Mouse (Mus musculus) CH12.LX (cell line): ENCODE data around the gene Bbs1. TPM values are rescaled to one million over a fixed set of nuclear protein-coding genes. Genes with fewer than 3 reads are reported as not detected.

Source experiments
- DNase-seq: peaks from one replicate; pipeline ENCODE4 v3.0.0-alpha.2; 2013; ENCODE audit errors: extremely low read depth
- H3K27ac ChIP-seq: 2 replicates; pipeline ENCODE4 v1.5.1; 2012; ENCODE audit warnings: low read depth, mild to moderate bottlenecking, control low read depth, moderate library complexity; ENCODE audit not compliant: insufficient read depth
- H3K27me3 ChIP-seq: replicated peaks from 2 replicates; pipeline ENCODE3; 2012; ENCODE audit warnings: inconsistent platforms
- H3K36me3 ChIP-seq, 2 experiments: replicated peaks in 1 of 2; 2 replicates each; pipeline versions ENCODE3 to v1.6.1; 2012; ENCODE audit warnings: inconsistent platforms in 1 of 2, low read length in 1 of 2, mild to moderate bottlenecking in 1 of 2, mixed read lengths in 1 of 2, moderate library complexity in 1 of 2; ENCODE audit not compliant: control insufficient read depth in 1 of 2, insufficient read depth in 1 of 2
- H3K4me1 ChIP-seq, 2 experiments: 2 replicates each; pipeline ENCODE4 v1.6.1; 2012; ENCODE audit warnings: inconsistent platforms in 1 of 2, moderate library complexity in 1 of 2; ENCODE audit not compliant: insufficient read depth in 2 of 2, control insufficient read depth in 1 of 2
- H3K4me2 ChIP-seq: 2 replicates; pipeline ENCODE4 v1.6.1; 2012; ENCODE audit warnings: low read depth, mild to moderate bottlenecking, control low read depth; ENCODE audit not compliant: poor library complexity, insufficient read depth, severe bottlenecking
- H3K4me3 ChIP-seq, 3 experiments: fragments of 150-350 bp in 1 of 3; sonication (generic) in 1 of 3; replicated peaks in 1 of 3; 2 replicates each; pipeline versions ENCODE3 to v1.5.1; 2011 to 2012; ENCODE audit warnings: low read depth in 2 of 3, low read length in 2 of 3, mild to moderate bottlenecking in 2 of 3, moderate library complexity in 2 of 3, control low read depth in 1 of 3, improper control_type of control experiment in 1 of 3, inconsistent platforms in 1 of 3, mixed read lengths in 1 of 3; ENCODE audit not compliant: poor library complexity in 1 of 3
- H3K79me2 ChIP-seq: replicated peaks from 2 replicates; pipeline ENCODE4 v1.6.1; 2012; ENCODE audit warnings: mild to moderate bottlenecking, moderate library complexity; ENCODE audit not compliant: control insufficient read depth, poor library complexity, insufficient read depth, severe bottlenecking; ENCODE audit errors: extremely low read depth
- H3K9ac ChIP-seq: 2 replicates; pipeline ENCODE4 v1.6.1; 2012; ENCODE audit warnings: low read depth, mild to moderate bottlenecking, control low read depth, moderate library complexity; ENCODE audit not compliant: insufficient read depth
- H3K9me3 ChIP-seq: replicated peaks from 2 replicates; pipeline ENCODE3; 2012; ENCODE audit warnings: low read length, inconsistent platforms, mixed read lengths
- CHD1 ChIP-seq: IDR thresholded peaks from 2 replicates; pipeline ENCODE4 v1.6.1; 2012; ENCODE audit warnings: low read depth, low read length, improper control_type of control experiment, inconsistent platforms
- CHD2 ChIP-seq: IDR thresholded peaks from 2 replicates; pipeline ENCODE4 v1.6.1; 2011; ENCODE audit warnings: low read length, improper control_type of control experiment
- E2F4 ChIP-seq: IDR thresholded peaks from 2 replicates; pipeline ENCODE4 v1.6.1; 2011; ENCODE audit warnings: low read depth, low read length, improper control_type of control experiment; ENCODE audit not compliant: insufficient replicate concordance
- ELF1 ChIP-seq: IDR thresholded peaks from 2 replicates; pipeline ENCODE4 v1.6.1; 2014; ENCODE audit warnings: low read depth, mild to moderate bottlenecking, inconsistent platforms, low read length, improper control_type of control experiment
- EP300 ChIP-seq: IDR thresholded peaks from 2 replicates; pipeline ENCODE4 v1.6.1; 2011; ENCODE audit warnings: low read length, improper control_type of control experiment
- JUN ChIP-seq: IDR thresholded peaks from 2 replicates; pipeline ENCODE4 v1.6.1; 2011; ENCODE audit warnings: low read depth, mild to moderate bottlenecking, low read length, improper control_type of control experiment, moderate library complexity; ENCODE audit not compliant: insufficient read depth
- MAX ChIP-seq: IDR thresholded peaks from 2 replicates; pipeline ENCODE4 v1.6.1; 2011; ENCODE audit warnings: low read length, improper control_type of control experiment
- MAZ ChIP-seq: IDR thresholded peaks from 2 replicates; pipeline ENCODE4 v1.6.1; 2012; ENCODE audit warnings: low read depth, mild to moderate bottlenecking, inconsistent platforms, low read length, improper control_type of control experiment, moderate library complexity
- MXI1 ChIP-seq: IDR thresholded peaks from 2 replicates; pipeline ENCODE4 v1.6.1; 2011; ENCODE audit warnings: mild to moderate bottlenecking, low read depth, low read length, improper control_type of control experiment
- NELFE ChIP-seq: IDR thresholded peaks from 2 replicates; pipeline ENCODE4 v1.6.1; 2011; ENCODE audit warnings: low read depth, low read length, improper control_type of control experiment
- RCOR1 ChIP-seq: conservative IDR thresholded peaks from 2 replicates; pipeline ENCODE4 v1.6.1; 2012; ENCODE audit warnings: low read depth, mild to moderate bottlenecking, inconsistent platforms, low read length, improper control_type of control experiment
- SIN3A ChIP-seq: IDR thresholded peaks from 2 replicates; pipeline ENCODE4 v1.6.1; 2012; ENCODE audit warnings: low read length, improper control_type of control experiment, inconsistent platforms
- SMC3 ChIP-seq: IDR thresholded peaks from 2 replicates; pipeline ENCODE4 v1.6.1; 2011; ENCODE audit warnings: low read depth, low read length, improper control_type of control experiment
- TBP ChIP-seq: conservative IDR thresholded peaks from 2 replicates; pipeline ENCODE4 v1.6.1; 2011; ENCODE audit warnings: low read depth, low read length, improper control_type of control experiment
- UBTF ChIP-seq: IDR thresholded peaks from 2 replicates; pipeline ENCODE4 v1.6.1; 2012; ENCODE audit warnings: low read depth, mild to moderate bottlenecking, inconsistent platforms, low read length, improper control_type of control experiment, moderate library complexity
- USF2 ChIP-seq: conservative IDR thresholded peaks from 2 replicates; pipeline ENCODE4 v1.6.1; 2011; ENCODE audit warnings: low read depth, low read length, improper control_type of control experiment
- ZC3H11A ChIP-seq: IDR thresholded peaks from 2 replicates; pipeline ENCODE4 v1.6.1; 2012; ENCODE audit warnings: low read depth, mild to moderate bottlenecking, inconsistent platforms, low read length, improper control_type of control experiment
- ZKSCAN1 ChIP-seq: IDR thresholded peaks from 2 replicates; pipeline ENCODE4 v1.6.1; 2012; ENCODE audit warnings: low read depth, inconsistent platforms, low read length, improper control_type of control experiment, borderline replicate concordance
- dilution Hi-C: fragments of 300-500 bp; cut with MboI; formaldehyde crosslinking; loops from 2 replicates; pipeline ENCODE4 v1.14.3; 2020; ENCODE audit warnings: low sequenced_read_pairs; ENCODE audit not compliant: extremely low pct_unique_long_range_greater_than_20kb, extremely low pct_ligation_motif_present
- in situ Hi-C: fragments of 300-500 bp; cut with MboI; formaldehyde crosslinking; loops from 3 replicates; pipeline ENCODE4 v1.14.3; 2019; ENCODE audit warnings: low sequenced_read_pairs, low pct_ligation_motif_present, low pct_unique_long_range_greater_than_20kb, mixed read lengths
- polyA plus RNA-seq: library from polyadenylated mRNA; unstranded; fragments of >175 nt; gene quantifications from 2 replicates; pipeline ENCODE4 v1.2.1, GENCODE M21; 2012; ENCODE audit warnings: low read depth; ENCODE audit not compliant: insufficient read length
- total RNA-seq, 2 experiments: library from RNA; depleted of rRNA; stranded (reverse); fragments of 300-350 nt in 1 of 2; fragments of >200 nt in 1 of 2; gene quantifications; 2 replicates each; pipeline ENCODE4 v1.2.3; 2012 to 2014

Gene Bbs1
- total and polyA plus RNA-seq, 3 experiments: 2.7 to 3.1 (median 2.8) TPM

DNA sequence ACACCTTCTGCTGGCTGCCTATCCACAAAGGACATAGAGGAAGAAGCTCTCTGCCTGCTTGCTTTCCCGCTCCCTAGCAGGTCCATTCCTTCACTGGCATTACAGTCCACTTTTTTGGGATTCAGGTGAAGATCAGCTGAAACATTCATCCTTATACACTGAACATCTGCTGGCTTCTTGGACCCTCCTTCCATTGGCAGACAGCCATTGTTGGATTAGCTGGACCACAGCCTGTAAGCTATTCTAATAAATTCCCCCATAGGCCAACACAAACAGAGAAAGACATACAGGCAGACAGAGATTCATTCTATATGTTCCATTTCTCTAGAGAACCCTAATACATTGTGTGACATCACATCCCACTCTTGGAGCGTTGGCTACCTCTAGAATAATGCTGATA, 30.5 kb upstream of the Bbs1 start:
- H3K36me3 ChIP-seq: no peaks in the 10 kb centered on the region
- no peak overlapping the region for H3K4me2 ChIP-seq
- no peak overlapping the region for H3K27ac ChIP-seq
- in situ Hi-C loops: no loop called here
- dilution Hi-C loops: no loop called here
- H3K27me3 ChIP-seq: peaks cover 82% of the 10 kb centered on the region
- TF ChIP-seq EP300: no peak
- TF ChIP-seq, all 38 proteins: peak for 0
- no peak for DNase-seq
- Histone ChIP-seq H3K4me1 (no peaks in the 10 kb centered on the region), H3K4me3 (no peak overlapping the region), H3K9me3 (no peaks in the 10 kb centered on the region), H3K9ac (no peak overlapping the region), H3K79me2 (no peaks in the 10 kb centered on the region)

DNA sequence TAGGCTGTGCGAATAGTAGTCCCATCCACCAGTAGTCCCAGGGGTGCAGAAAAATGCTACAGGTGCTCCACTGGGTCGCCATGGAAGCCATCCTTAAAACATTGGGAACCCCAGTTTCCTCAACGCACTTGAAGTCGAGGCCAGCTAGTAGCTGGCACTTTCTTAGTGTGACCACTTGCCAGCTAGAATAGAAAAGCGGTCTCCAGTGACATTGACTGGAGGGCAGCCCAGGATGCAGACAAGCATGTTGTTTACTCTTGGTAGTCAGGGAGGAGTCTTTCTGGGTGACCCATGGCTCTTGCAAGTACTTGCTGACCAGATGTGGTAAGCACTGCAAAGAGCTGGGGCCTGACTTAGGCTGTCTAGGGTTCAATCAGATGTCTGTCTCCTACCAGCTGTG, 22.4 kb upstream of the Bbs1 start:
- no peak overlapping the region for H3K27ac ChIP-seq
- TF ChIP-seq CHD2: no peak
- TF ChIP-seq USF2: no peak
- no peak for TF ChIP-seq RCOR1
- TF ChIP-seq MAZ: no peak
- no peak for TF ChIP-seq UBTF
- TF ChIP-seq MXI1: no peak
- no peak for TF ChIP-seq ZC3H11A
- TF ChIP-seq JUN: no peak
- no peak for TF ChIP-seq ZKSCAN1
- no peak for TF ChIP-seq SMC3
- no peak for TF ChIP-seq NELFE
- no peak for TF ChIP-seq CHD1
- TF ChIP-seq TBP: no peak
- TF ChIP-seq MAX: no peak
- no peak for TF ChIP-seq E2F4
- no peak for TF ChIP-seq ELF1
- TF ChIP-seq SIN3A: no peak
- TF ChIP-seq, all 38 proteins: peak for 0
- Histone ChIP-seq H3K4me1 (peaks cover 13 to 35% of the 10 kb centered on the region in 2 experiments), H3K27me3 (peaks cover 17% of the 10 kb centered on the region), H3K4me3 (peak overlapping the region in 1 of 3 experiments; percentile 74), H3K9me3 (peaks cover 2% of the 10 kb centered on the region), H3K36me3 (peaks cover 18 to 29% of the 10 kb centered on the region in 2 experiments), H3K79me2 (peaks cover 7% of the 10 kb centered on the region), H3K9ac (no peak overlapping the region), H3K4me2 (no peak overlapping the region)
- no peak for DNase-seq
- dilution Hi-C loops: no loop called here
- in situ Hi-C loops: no loop called here
